Mouse (Mus musculus) gastrocnemius, adult 2 months (tissue): ENCODE measurements around the gene Dab2ip. TPM values are rescaled to one million over a fixed set of nuclear protein-coding genes. Genes with fewer than 3 reads are reported as not detected.
A peak's percentile ranks its signal among the peaks of the same experiment; 100 is the strongest.

Experiments used
- DNase-seq: peaks from one replicate; pipeline ENCODE4 v3.0.0; 2022
- H3K27ac ChIP-seq: fragments of 200-600 bp; 2 replicates; pipeline ENCODE4 v1.8.1; 2022; ENCODE audit warnings: mild to moderate bottlenecking
- H3K4me3 ChIP-seq: fragments of 200-600 bp; 2 replicates; pipeline ENCODE4 v1.8.1; 2022; ENCODE audit warnings: mild to moderate bottlenecking, moderate library complexity
- CTCF ChIP-seq: fragments of 200-600 bp; IDR thresholded peaks from 2 replicates; pipeline ENCODE4 v1.8.1; 2022; ENCODE audit warnings: antibody characterized with exemption, mild to moderate bottlenecking, moderate library complexity
- intact Hi-C: fragments of 180-260 bp; cut with DNase I; formaldehyde crosslinking; loops from one replicate; pipeline ENCODE4 v1.15.1; 2025
- total RNA-seq, 2 experiments: library from RNA; stranded (reverse); gene quantifications; 2 replicates each; pipeline ENCODE4 v1.2.3; 2021

Dab2ip gene
- total RNA-seq, 2 experiments from 2014 or later = 38.2 to 52.0 TPM

DNA sequence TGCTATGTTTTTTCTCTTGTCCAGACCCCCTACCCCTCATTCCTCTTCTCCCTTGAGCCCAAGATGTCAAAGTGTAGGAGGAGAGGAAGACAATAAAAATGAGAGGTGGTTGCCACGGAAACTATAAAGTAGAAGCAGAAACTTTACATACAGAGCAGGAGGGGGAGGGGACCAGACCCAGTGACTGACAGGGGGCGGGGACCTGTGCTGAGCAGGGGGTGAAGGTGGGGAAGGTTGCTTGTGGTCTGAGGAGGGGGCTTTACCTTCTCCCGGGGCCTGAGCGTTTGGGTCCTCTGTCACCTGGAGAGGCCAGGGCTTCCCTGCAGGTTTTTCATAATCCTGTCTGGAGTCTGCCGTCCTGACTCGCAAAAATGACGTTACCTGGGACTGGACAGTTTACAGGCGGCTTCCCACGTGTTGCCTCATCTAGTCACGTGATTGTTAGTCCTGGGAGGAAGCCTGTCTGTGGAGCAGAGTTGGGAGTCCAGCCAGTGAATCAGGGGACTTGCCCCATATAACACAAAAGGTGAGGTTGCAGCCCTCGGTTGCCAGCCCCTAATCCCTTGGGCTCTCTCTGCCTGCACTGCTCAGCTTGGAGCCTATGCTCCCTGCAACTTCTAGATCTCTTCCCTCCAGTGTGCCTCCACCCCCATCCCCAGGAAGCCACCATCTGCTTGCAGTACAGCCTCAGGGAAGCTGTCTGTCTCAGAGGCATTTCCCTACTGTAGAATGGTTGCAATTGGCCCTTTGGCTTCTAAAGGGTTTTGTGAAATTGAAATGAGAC, 52.3 kb downstream of the Dab2ip start:
- intact Hi-C loops = no loop called here
- DNase-seq = no peak
- TF ChIP-seq CTCF = no peak
- Histone ChIP-seq H3K4me3 (0 out of 2 replicates have a peak overlapping the region, but pooled peaks have one; percentile 13), H3K27ac (peak overlapping the region; percentile 79)

GRCm38 (mm10) chr2:35610976-35611375, 52.9 kb downstream of the Dab2ip start:
- intact Hi-C loops = no loop called here

DNA sequence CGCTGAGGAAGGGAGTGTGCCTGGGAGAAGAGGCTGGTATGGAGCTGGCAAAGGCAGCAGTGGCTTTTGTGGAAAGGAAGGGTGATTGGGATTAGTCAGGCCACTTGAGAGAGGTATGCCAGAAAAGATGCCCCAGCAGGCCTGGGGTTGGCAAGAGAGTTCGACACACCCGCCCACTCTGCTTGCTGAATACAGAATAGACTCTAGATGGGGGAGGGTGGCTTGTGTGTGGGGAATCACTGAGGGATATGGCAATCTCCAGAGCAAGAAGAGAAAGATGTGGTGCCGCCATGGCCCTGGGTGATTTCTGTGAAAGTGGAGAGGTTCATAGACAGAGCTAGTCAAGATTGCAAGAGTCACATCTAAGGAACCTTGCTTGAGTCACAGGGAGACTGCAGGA, 53.6 kb downstream of the Dab2ip start:
- Histone ChIP-seq H3K27ac (peak overlapping the region; percentile 79), H3K4me3 (no peak overlapping the region)
- no peak for TF ChIP-seq CTCF
- no peak for DNase-seq
- intact Hi-C loops = no loop called here

More at GRCm38 (mm10) chr2:35610976-35611375, 52.9 kb downstream of the Dab2ip start:
- Histone ChIP-seq H3K27ac (peak overlapping the region; percentile 79), H3K4me3 (0 out of 2 replicates have a peak overlapping the region, but pooled peaks have one; percentile 13)
- no peak for DNase-seq
- TF ChIP-seq CTCF = no peak

GRCm38 (mm10) chr2:35612297-35612696, 54.2 kb downstream of the Dab2ip start:
- intact Hi-C loops = no loop called here
- DNase-seq = peak; percentile 70
- TF ChIP-seq CTCF = no peak
- 0 out of 2 replicates have a peak overlapping the region, but pooled peaks have one; percentile 9 for H3K4me3 ChIP-seq
- peak overlapping the region; percentile 79 for H3K27ac ChIP-seq

GRCm38 (mm10) chr2:35613946-35614353, 55.9 kb downstream of the Dab2ip start:
- peak overlapping the region; percentile 28 for H3K4me3 ChIP-seq
- intact Hi-C loops = loop anchor here (2.0 kb wide), 1 partner anchor 31 kb away; no protein-coding TSS in a partner anchor
- DNase-seq = no peak
- H3K27ac ChIP-seq = peak overlapping the region; percentile 79
- TF ChIP-seq CTCF = no peak

DNA sequence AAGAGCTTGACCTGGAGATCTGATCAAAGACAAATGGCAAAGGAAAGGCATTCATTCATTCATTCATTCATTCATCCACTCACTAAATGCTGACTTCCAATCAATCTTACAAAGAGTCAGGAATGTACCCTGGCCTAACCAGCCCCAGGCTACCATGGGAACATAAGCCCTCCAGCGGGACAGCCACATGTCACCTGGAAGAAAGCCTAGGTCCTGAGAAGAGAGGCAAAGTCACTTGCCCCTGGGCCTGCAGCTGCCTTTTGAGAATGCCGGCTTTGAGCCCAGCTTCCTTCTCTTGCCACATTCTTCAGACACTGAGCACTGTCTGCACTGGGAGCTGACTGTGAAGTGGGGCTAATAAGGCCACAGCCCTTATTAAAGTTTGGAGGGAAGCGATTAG, 56.3 kb downstream of the Dab2ip start:
- no peak for TF ChIP-seq CTCF
- H3K4me3 ChIP-seq = peak overlapping the region; percentile 25
- intact Hi-C loops = loop anchor here (2.0 kb wide), 1 partner anchor 32 kb away; no protein-coding TSS in a partner anchor
- DNase-seq = peak; percentile 70
- H3K27ac ChIP-seq = peak overlapping the region; percentile 79

DNA sequence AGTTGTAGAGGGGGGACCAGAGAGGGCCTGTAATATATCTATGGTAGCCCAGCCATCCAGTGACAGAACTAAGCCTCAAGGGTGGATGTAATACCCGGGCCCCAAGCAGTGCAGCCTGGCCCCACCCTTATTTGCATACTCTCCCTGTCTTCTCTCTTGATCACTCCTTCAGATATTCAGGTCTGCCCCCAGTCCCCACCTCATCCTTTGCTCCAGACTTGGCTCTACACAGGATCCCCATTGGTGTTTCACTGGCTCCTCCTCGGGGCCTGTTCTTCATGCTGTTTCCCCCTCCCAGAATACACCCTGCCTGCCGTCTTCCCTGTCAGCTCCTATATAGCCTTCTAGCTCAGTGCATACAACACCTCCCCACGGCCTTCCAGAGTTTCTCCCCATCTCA, 57.3 kb downstream of the Dab2ip start:
- no peak for TF ChIP-seq CTCF
- no peak overlapping the region for H3K4me3 ChIP-seq
- H3K27ac ChIP-seq = peak overlapping the region; percentile 79
- intact Hi-C loops = loop anchor here (2.0 kb wide), 1 partner anchor 33 kb away; no protein-coding TSS in a partner anchor
- DNase-seq = no peak

GRCm38 (mm10) chr2:35615977-35616376, 57.9 kb downstream of the Dab2ip start:
- peak overlapping the region; percentile 79 for H3K27ac ChIP-seq
- peak; percentile 7; the same call in 1 of the 2 replicates for TF ChIP-seq CTCF
- intact Hi-C loops = loop anchor here (2.0 kb wide), 1 partner anchor 33 kb away; no protein-coding TSS in a partner anchor
- no peak for DNase-seq
- no peak overlapping the region for H3K4me3 ChIP-seq

- peak overlapping the region; percentile 30 for H3K4me3 ChIP-seq
- peak overlapping the region; percentile 79 for H3K27ac ChIP-seq
- intact Hi-C loops = no loop called here
- DNase-seq = no peak
- no peak for TF ChIP-seq CTCF
Observed at GRCm38 (mm10) chr2:35616891-35617658, 59.0 kb downstream of the Dab2ip start.

DNA sequence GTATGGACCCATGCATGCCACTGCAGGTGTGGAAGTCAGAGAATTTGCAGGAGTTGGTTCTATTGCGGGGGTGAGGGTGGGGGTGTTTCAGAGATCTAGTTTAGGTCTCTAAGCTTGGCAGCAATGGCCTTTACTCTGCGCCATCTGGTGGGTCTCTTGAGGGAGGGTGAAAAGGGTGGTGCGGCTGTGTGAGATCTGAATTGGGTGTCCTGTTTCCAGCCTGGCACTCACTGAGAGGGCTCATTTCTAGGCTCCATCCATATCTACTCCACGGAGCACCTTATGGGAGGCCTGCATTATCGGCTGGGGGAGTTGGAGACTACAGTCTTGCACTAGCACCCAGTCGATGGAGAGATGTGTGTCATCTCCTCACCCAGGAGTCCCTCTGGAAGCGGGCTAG, 60.9 kb downstream of the Dab2ip start:
- DNase-seq = no peak
- no peak for TF ChIP-seq CTCF
- H3K27ac ChIP-seq = peak overlapping the region; percentile 53; the same call in 1 of the 2 replicates
- intact Hi-C loops = no loop called here
- no peak overlapping the region for H3K4me3 ChIP-seq

- intact Hi-C loops = no loop called here
- TF ChIP-seq CTCF = no peak
- DNase-seq = no peak
- Histone ChIP-seq H3K4me3 (no peak overlapping the region), H3K27ac (peak overlapping the region; percentile 53)
Observed at GRCm38 (mm10) chr2:35619532-35619931, 61.5 kb downstream of the Dab2ip start.

GRCm38 (mm10) chr2:35620364-35621224, 62.5 kb downstream of the Dab2ip start:
- DNase-seq = no peak
- intact Hi-C loops = loop anchor here (5.0 kb wide), 1 partner anchor 73 kb away; no protein-coding TSS in a partner anchor
- no peak for TF ChIP-seq CTCF
- H3K27ac ChIP-seq = peak overlapping the region; percentile 87
- H3K4me3 ChIP-seq = peak overlapping the region; percentile 13; the same call in 1 of the 2 replicates
